Mouse (Mus musculus) left cerebral cortex, adult 2 months (tissue): ENCODE data around the gene 1700021F07Rik. TPM values are rescaled to one million over a fixed set of nuclear protein-coding genes. Genes with fewer than 3 reads are reported as not detected.

Experiments
- DNase-seq, 2 experiments: peaks; one replicate each; pipeline ENCODE4 v3.0.0; 2021 to 2022; ENCODE audit warnings: low spot score in 2 of 2, mixed read lengths in 1 of 2; ENCODE audit errors: extremely low spot score in 1 of 2
- H3K27ac ChIP-seq: fragments of 200-600 bp; 2 replicates; pipeline ENCODE4 v1.8.1; 2022
- H3K4me3 ChIP-seq: fragments of 200-600 bp; 2 replicates; pipeline ENCODE4 v1.8.1; 2022
- CTCF ChIP-seq: fragments of 200-600 bp; IDR thresholded peaks from 2 replicates; pipeline ENCODE4 v1.8.1; 2022; ENCODE audit warnings: antibody characterized with exemption, mild to moderate bottlenecking, moderate library complexity
- intact Hi-C: fragments of 180-260 bp; cut with DNase I; formaldehyde crosslinking; loops from one replicate; pipeline ENCODE4 v1.15.1; 2025
- total RNA-seq, 2 experiments: library from RNA; stranded (reverse); gene quantifications; 2 replicates each; pipeline ENCODE4 v1.2.3; 2021

Gene 1700021F07Rik
- total RNA-seq, 2 experiments from 2014 or later, result not detected

GRCm38 (mm10) chr2:173535886-173536285 lies 13.5 kb downstream of the 1700021F07Rik start:
- no peak for DNase-seq
- intact Hi-C loops, result no loop called here
- no peak overlapping the region for H3K27ac ChIP-seq
- no peak overlapping the region for H3K4me3 ChIP-seq
- TF ChIP-seq CTCF, result no peak

GRCm38 (mm10) chr2:173539781-173540180 lies 17.4 kb downstream of the 1700021F07Rik start:
- intact Hi-C loops, result no loop called here
- H3K4me3 ChIP-seq, result no peak overlapping the region
- no peak overlapping the region for H3K27ac ChIP-seq
- TF ChIP-seq CTCF, result no peak
- DNase-seq, result no peak

GRCm38 (mm10) chr2:173541748-173542147 lies 19.4 kb downstream of the 1700021F07Rik start:
- Histone ChIP-seq H3K4me3 (no peak overlapping the region), H3K27ac (no peak overlapping the region)
- TF ChIP-seq CTCF, result no peak
- no peak for DNase-seq
- intact Hi-C loops, result no loop called here

- Histone ChIP-seq H3K27ac (no peak overlapping the region), H3K4me3 (no peak overlapping the region)
- TF ChIP-seq CTCF, result no peak
- DNase-seq, result no peak
- intact Hi-C loops, result no loop called here
Observed at GRCm38 (mm10) chr2:173542716-173543115, 20.3 kb downstream of the 1700021F07Rik start.

GRCm38 (mm10) chr2:173545992-173546703 lies 23.8 kb downstream of the 1700021F07Rik start:
- no peak overlapping the region for H3K4me3 ChIP-seq
- intact Hi-C loops, result loop anchor here (1.0 to 5.0 kb wide), 4 partner anchors 94 to 360 kb away; partner anchors contain the start of gene Zbp1
- DNase-seq, result peak; percentile 82 to 92
- no peak overlapping the region for H3K27ac ChIP-seq
- TF ChIP-seq CTCF, result peak; percentile 86

- intact Hi-C loops, result loop anchor here (5.0 kb wide), 1 partner anchor 97 kb away; no protein-coding TSS in a partner anchor
Observed at GRCm38 (mm10) chr2:173549236-173549635, 26.9 kb downstream of the 1700021F07Rik start.

GRCm38 (mm10) chr2:173550681-173551080 lies 28.3 kb downstream of the 1700021F07Rik start:
- H3K4me3 ChIP-seq, result no peak overlapping the region
- H3K27ac ChIP-seq, result no peak overlapping the region
- intact Hi-C loops, result no loop called here
- DNase-seq, result no peak
- no peak for TF ChIP-seq CTCF

More at GRCm38 (mm10) chr2:173549236-173549635, 26.9 kb downstream of the 1700021F07Rik start:
- no peak for DNase-seq
- Histone ChIP-seq H3K27ac (no peak overlapping the region), H3K4me3 (no peak overlapping the region)
- no peak for TF ChIP-seq CTCF

- H3K4me3 ChIP-seq, result no peak overlapping the region
- no peak for DNase-seq
- intact Hi-C loops, result no loop called here
- TF ChIP-seq CTCF, result peak; percentile 33
- no peak overlapping the region for H3K27ac ChIP-seq
Observed at GRCm38 (mm10) chr2:173553863-173554262, 31.5 kb downstream of the 1700021F07Rik start.

- no peak for TF ChIP-seq CTCF
- H3K4me3 ChIP-seq, result no peak overlapping the region
- intact Hi-C loops, result no loop called here
- no peak overlapping the region for H3K27ac ChIP-seq
- DNase-seq, result no peak
Observed at GRCm38 (mm10) chr2:173558754-173559396, 36.5 kb downstream of the 1700021F07Rik start.

GRCm38 (mm10) chr2:173561851-173562442 lies 39.6 kb downstream of the 1700021F07Rik start:
- intact Hi-C loops, result loop anchor here (1.0 to 5.0 kb wide), 3 partner anchors 376 to 1340 kb away; no protein-coding TSS in a partner anchor
- Histone ChIP-seq H3K27ac (no peak overlapping the region), H3K4me3 (no peak overlapping the region)
- DNase-seq, result peak; percentile 76 to 79
- TF ChIP-seq CTCF, result peak; percentile 98

GRCm38 (mm10) chr2:173563336-173563735 lies 41.0 kb downstream of the 1700021F07Rik start:
- peak in 1 of 2 experiments; percentile 34 for DNase-seq
- Histone ChIP-seq H3K4me3 (no peak overlapping the region), H3K27ac (no peak overlapping the region)
- intact Hi-C loops, result loop anchor here (5.0 kb wide), 1 partner anchor 1339 kb away; no protein-coding TSS in a partner anchor
- TF ChIP-seq CTCF, result peak; percentile 50

- Histone ChIP-seq H3K27ac (no peak overlapping the region), H3K4me3 (no peak overlapping the region)
- no peak for TF ChIP-seq CTCF
- no peak for DNase-seq
- intact Hi-C loops, result loop anchor here (5.0 kb wide), 1 partner anchor 1338 kb away; no protein-coding TSS in a partner anchor
Observed at GRCm38 (mm10) chr2:173564179-173564578, 41.8 kb downstream of the 1700021F07Rik start.

Other genes starting within 250 kb of the 1700021F07Rik start
- gene Pmepa1, start 246.1 kb upstream of the 1700021F07Rik start, total RNA-seq, result 10 to 100 TPM; 53.4 to 58.5 TPM
- not detected for gene Ankrd60, start 55.8 kb downstream of the 1700021F07Rik start, total RNA-seq
- gene Rab22a, start 137.2 kb downstream of the 1700021F07Rik start, total RNA-seq, result 10 to 100 TPM; 26.3 to 28.1 TPM
- gene 1700010B08Rik, start 196.8 kb downstream of the 1700021F07Rik start, total RNA-seq, result not detected
- gene Vapb, start 214.9 kb downstream of the 1700021F07Rik start, total RNA-seq, result 100 to 1,000 TPM; 125 to 130 TPM